Mouse (Mus musculus): ENCODE data around the gene Pald1. TPM values are rescaled to one million over a fixed set of nuclear protein-coding genes. Genes with fewer than 3 reads are reported as not detected.
A peak's percentile ranks its signal among the peaks of the same experiment; 100 is the strongest.

The Pald1 gene
- polyA plus RNA-seq, 1 experiment, result 8.8 TPM

DNA sequence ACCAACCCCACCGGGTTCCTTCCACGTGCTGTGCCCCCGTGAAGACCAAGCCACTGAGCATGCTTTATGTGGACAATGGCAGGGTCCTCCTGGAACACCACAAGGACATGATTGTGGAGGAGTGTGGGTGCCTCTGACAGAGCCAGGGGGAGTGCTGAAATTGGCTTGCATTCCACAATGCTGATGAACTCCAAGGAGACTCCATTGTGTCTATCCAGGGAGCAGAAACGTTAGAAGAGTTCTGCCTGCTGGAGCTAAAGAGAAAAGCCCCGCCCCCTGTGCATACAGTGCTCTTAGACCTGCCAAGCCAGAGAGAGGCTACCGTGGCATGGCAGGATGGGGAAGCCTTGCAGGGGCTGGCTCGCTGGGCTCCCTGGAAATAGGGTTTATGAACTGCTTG, 41.2 kb upstream of the Pald1 start:
- H3K27me3 ChIP-seq (replicated peaks; ENCODE audit: control insufficient read depth, insufficient read depth, low read length), result no peaks in the 10 kb centered on the region
- H3K36me3 ChIP-seq (ENCODE audit: control insufficient read depth, insufficient read depth, low read length), result no peaks in the 10 kb centered on the region
- H3K27ac ChIP-seq (ENCODE audit: insufficient read depth, low read depth, low read length), result no peak overlapping the region
- DNase-seq, result no peak
- TF ChIP-seq POLR2A (IDR thresholded peaks at IDR 0.05; ENCODE audit: low read depth, low read length) (no peak), CTCF (conservative IDR thresholded peaks at IDR 0.05; ENCODE audit: insufficient read depth, insufficient read length, low read depth, low read length) (no peak)
- peaks cover 5% of the 10 kb centered on the region; the same call in 1 of the 2 replicates for H3K4me1 ChIP-seq (ENCODE audit: control insufficient read depth, insufficient read depth, low read length)
- no peak overlapping the region for H3K4me3 ChIP-seq (ENCODE audit: insufficient read depth, low read depth, low read length)
- WGBS, result 10% methylated on average over 7 of the region's 7 CpGs

DNA sequence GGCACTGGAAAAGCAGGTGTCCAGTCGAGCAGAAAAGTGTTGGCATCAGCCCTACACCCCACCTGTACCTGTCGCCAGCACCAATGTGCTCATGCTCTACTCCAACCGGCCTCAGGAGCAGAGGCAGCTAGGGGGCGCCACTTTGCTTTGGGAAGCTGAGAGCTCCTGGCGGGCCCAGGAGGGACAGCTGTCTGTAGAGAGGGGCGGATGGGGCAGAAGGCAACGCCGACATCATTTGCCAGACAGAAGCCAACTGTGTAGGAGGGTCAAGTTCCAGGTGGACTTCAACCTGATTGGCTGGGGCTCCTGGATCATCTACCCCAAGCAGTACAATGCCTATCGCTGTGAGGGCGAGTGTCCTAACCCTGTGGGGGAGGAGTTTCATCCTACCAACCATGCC, 40.0 kb upstream of the Pald1 start:
- H3K36me3 ChIP-seq (ENCODE audit: control insufficient read depth, insufficient read depth, low read length), result no peaks in the 10 kb centered on the region
- no peak overlapping the region for H3K27ac ChIP-seq (ENCODE audit: insufficient read depth, low read depth, low read length)
- 0 out of 2 replicates have a peak, but pooled peaks cover 2% of the 10 kb centered on the region for H3K27me3 ChIP-seq (replicated peaks; ENCODE audit: control insufficient read depth, insufficient read depth, low read length)
- H3K4me3 ChIP-seq (ENCODE audit: insufficient read depth, low read depth, low read length), result no peak overlapping the region
- 47% methylated on average over 10 of the region's 10 CpGs for WGBS
- peak; percentile 46 for DNase-seq
- peaks cover 5% of the 10 kb centered on the region; the same call in 1 of the 2 replicates for H3K4me1 ChIP-seq (ENCODE audit: control insufficient read depth, insufficient read depth, low read length)
- TF ChIP-seq POLR2A (IDR thresholded peaks at IDR 0.05; ENCODE audit: low read depth, low read length) (no peak), CTCF (conservative IDR thresholded peaks at IDR 0.05; ENCODE audit: insufficient read depth, insufficient read length, low read depth, low read length) (peak; percentile 55)

DNA sequence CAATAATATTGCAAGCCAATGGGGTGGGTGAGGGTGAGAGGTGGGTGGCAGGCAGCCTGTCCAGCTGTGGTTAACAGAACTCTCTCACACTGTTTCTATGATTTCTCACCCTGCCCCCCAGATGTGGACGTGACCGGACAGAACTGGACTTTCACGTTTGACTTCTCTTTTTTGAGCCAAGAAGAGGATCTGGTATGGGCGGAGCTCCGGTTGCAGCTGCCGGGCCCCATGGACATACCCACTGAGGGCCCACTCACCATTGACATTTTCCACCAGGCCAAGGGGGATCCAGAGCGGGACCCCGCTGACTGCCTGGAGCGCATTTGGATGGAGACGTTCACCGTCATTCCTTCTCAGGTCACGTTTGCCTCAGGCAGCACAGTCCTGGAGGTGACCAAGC, 39.5 kb upstream of the Pald1 start:
- H3K4me1 ChIP-seq (ENCODE audit: control insufficient read depth, insufficient read depth, low read length), result peaks cover 5% of the 10 kb centered on the region; the same call in 1 of the 2 replicates
- no peaks in the 10 kb centered on the region for H3K36me3 ChIP-seq (ENCODE audit: control insufficient read depth, insufficient read depth, low read length)
- 0 out of 2 replicates have a peak, but pooled peaks cover 2% of the 10 kb centered on the region for H3K27me3 ChIP-seq (replicated peaks; ENCODE audit: control insufficient read depth, insufficient read depth, low read length)
- no peak for TF ChIP-seq CTCF (conservative IDR thresholded peaks at IDR 0.05; ENCODE audit: insufficient read depth, insufficient read length, low read depth, low read length)
- TF ChIP-seq POLR2A (IDR thresholded peaks at IDR 0.05; ENCODE audit: low read depth, low read length), result no peak
- no peak overlapping the region for H3K27ac ChIP-seq (ENCODE audit: insufficient read depth, low read depth, low read length)
- H3K4me3 ChIP-seq (ENCODE audit: insufficient read depth, low read depth, low read length), result no peak overlapping the region
- no peak for DNase-seq
- 66% methylated on average over 12 of the region's 12 CpGs for WGBS

GRCm38 (mm10) chr10:61420011-61420410, 36.7 kb upstream of the Pald1 start:
- no peaks in the 10 kb centered on the region for H3K36me3 ChIP-seq (ENCODE audit: control insufficient read depth, insufficient read depth, low read length)
- H3K27ac ChIP-seq (ENCODE audit: insufficient read depth, low read depth, low read length), result no peak overlapping the region
- H3K27me3 ChIP-seq (replicated peaks; ENCODE audit: control insufficient read depth, insufficient read depth, low read length), result 0 out of 2 replicates have a peak, but pooled peaks cover 2% of the 10 kb centered on the region
- WGBS, result 76% methylated on average over 4 of the region's 4 CpGs
- peak; percentile 39 for DNase-seq
- TF ChIP-seq CTCF (conservative IDR thresholded peaks at IDR 0.05; ENCODE audit: insufficient read depth, insufficient read length, low read depth, low read length) (no peak), POLR2A (IDR thresholded peaks at IDR 0.05; ENCODE audit: low read depth, low read length) (no peak)
- H3K4me3 ChIP-seq (ENCODE audit: insufficient read depth, low read depth, low read length), result no peak overlapping the region
- H3K4me1 ChIP-seq (ENCODE audit: control insufficient read depth, insufficient read depth, low read length), result no peaks in the 10 kb centered on the region; the same call in 1 of the 2 replicates

DNA sequence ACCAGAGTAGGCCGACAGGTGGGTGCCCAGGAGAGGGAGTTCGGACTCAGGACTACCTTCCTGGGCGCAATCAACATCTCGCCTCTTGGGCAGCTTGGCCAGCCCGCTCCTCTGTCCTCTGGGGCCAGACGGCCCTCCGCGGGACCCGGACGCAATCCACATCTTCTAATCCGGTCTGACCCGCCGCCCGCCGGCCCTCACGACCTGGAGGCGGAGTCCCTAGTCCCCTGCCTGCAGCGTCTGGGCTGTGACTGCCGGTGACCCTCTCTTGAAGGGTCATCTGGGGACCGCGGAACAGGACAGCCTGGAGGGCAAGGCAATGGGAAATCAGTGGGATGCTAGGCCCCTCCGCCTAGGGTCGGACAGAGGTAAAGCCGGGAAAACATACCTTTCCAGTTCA, 35.8 kb upstream of the Pald1 start:
- no peak overlapping the region for H3K27ac ChIP-seq (ENCODE audit: insufficient read depth, low read depth, low read length)
- WGBS, result 17% methylated on average over 24 of the region's 24 CpGs

GRCm38 (mm10) chr10:61418131-61418900, 35.0 kb upstream of the Pald1 start:
- Histone ChIP-seq H3K27ac (ENCODE audit: insufficient read depth, low read depth, low read length) (no peak overlapping the region), H3K4me3 (ENCODE audit: insufficient read depth, low read depth, low read length) (peak overlapping the region; percentile 51), H3K36me3 (ENCODE audit: control insufficient read depth, insufficient read depth, low read length) (no peaks in the 10 kb centered on the region), H3K27me3 (replicated peaks; ENCODE audit: control insufficient read depth, insufficient read depth, low read length) (0 out of 2 replicates have a peak, but pooled peaks cover 2% of the 10 kb centered on the region), H3K4me1 (ENCODE audit: control insufficient read depth, insufficient read depth, low read length) (no peaks in the 10 kb centered on the region; the same call in 1 of the 2 replicates)
- DNase-seq, result no peak
- 5% methylated on average over 50 of the region's 50 CpGs for WGBS
- TF ChIP-seq POLR2A (IDR thresholded peaks at IDR 0.05; ENCODE audit: low read depth, low read length) (no peak), CTCF (conservative IDR thresholded peaks at IDR 0.05; ENCODE audit: insufficient read depth, insufficient read length, low read depth, low read length) (no peak)

More for the DNA sequence above, 35.8 kb upstream of the Pald1 start:
- Histone ChIP-seq H3K27me3 (replicated peaks; ENCODE audit: control insufficient read depth, insufficient read depth, low read length) (0 out of 2 replicates have a peak, but pooled peaks cover 2% of the 10 kb centered on the region), H3K4me1 (ENCODE audit: control insufficient read depth, insufficient read depth, low read length) (no peaks in the 10 kb centered on the region; the same call in 1 of the 2 replicates), H3K36me3 (ENCODE audit: control insufficient read depth, insufficient read depth, low read length) (no peaks in the 10 kb centered on the region), H3K4me3 (ENCODE audit: insufficient read depth, low read depth, low read length) (no peak overlapping the region)
- DNase-seq, result no peak
- TF ChIP-seq POLR2A (IDR thresholded peaks at IDR 0.05; ENCODE audit: low read depth, low read length), result no peak
- TF ChIP-seq CTCF (conservative IDR thresholded peaks at IDR 0.05; ENCODE audit: insufficient read depth, insufficient read length, low read depth, low read length), result no peak

DNA sequence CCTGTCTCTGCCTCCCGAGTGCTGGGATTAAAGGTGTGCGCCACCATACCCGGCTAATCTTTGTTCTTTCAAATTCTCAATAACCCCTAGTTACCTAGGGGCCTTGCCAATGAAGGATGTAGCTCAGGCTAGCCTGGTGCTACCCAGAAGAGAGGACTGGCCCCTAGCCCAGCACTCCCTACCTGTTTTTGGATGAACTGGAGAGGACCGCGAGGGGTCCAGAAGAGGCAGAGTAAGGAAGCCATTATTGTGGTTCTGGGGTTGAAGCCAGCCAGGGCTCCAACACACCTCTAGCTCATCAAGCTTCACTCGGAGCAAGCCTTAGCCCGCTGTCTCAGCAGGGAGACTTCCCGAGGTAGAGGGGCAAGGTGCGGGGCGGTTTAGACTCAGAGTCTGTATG, 34.3 kb upstream of the Pald1 start, which contains the start of gene Nodal:
Gene Nodal (plus strand): TSS at position 301 of the 400 bp plus-strand sequence.
- no peak for DNase-seq
- Histone ChIP-seq H3K36me3 (ENCODE audit: control insufficient read depth, insufficient read depth, low read length) (no peaks in the 10 kb centered on the region), H3K27ac (ENCODE audit: insufficient read depth, low read depth, low read length) (no peak within 1 kb of the TSS), H3K27me3 (replicated peaks; ENCODE audit: control insufficient read depth, insufficient read depth, low read length) (0 out of 2 replicates have a peak, but pooled peaks cover 2% of the 10 kb centered on the region), H3K4me1 (ENCODE audit: control insufficient read depth, insufficient read depth, low read length) (no peaks in the 10 kb centered on the region; the same call in 1 of the 2 replicates), H3K4me3 (ENCODE audit: insufficient read depth, low read depth, low read length) (peak within 1 kb of the TSS; percentile 51)
- 52% methylated on average over 10 of the region's 10 CpGs for WGBS
- no peak for TF ChIP-seq POLR2A (IDR thresholded peaks at IDR 0.05; ENCODE audit: low read depth, low read length)
- TF ChIP-seq CTCF (conservative IDR thresholded peaks at IDR 0.05; ENCODE audit: insufficient read depth, insufficient read length, low read depth, low read length), result no peak
